Comparison of ENCODE assay signal across 9 mouse cellular contexts in genomic region chr8:70073120-70073519, GRCm38 (mm10). TPM values are rescaled to one million over a fixed set of nuclear protein-coding genes. Genes with fewer than 3 reads are reported as not detected.
DNase-seq lines count a peak whose midpoint lies in the region; ATAC-seq and TF ChIP-seq lines count a peak whose summit lies in the region.
"Had no signal": no experiment of that assay in that cellular context is flagged by ENCODE, and none has a peak within 500 bp of the region (broad histone marks: within the 10 kb centered on the region; RNA-seq: fewer than 3 reads in every experiment).

No protein-coding gene starts in this region.

- no peak overlapping the region for H3K27ac ChIP-seq in heart, embryonic 15.5 days
- H3K27ac ChIP-seq in midbrain, postnatal 0 days (ENCODE audit: low read depth, low read length) = no peak overlapping the region
- H3K27ac ChIP-seq in midbrain, embryonic 13.5 days = no peak overlapping the region
- H3K27ac ChIP-seq in intestine, postnatal 0 days (ENCODE audit: low read depth, low read length) = peak overlapping the region; percentile 93
- H3K27ac ChIP-seq in stomach, embryonic 16.5 days (ENCODE audit: low read length) = no peak overlapping the region

- no peaks in the 10 kb centered on the region for H3K9me3 ChIP-seq in heart, embryonic 15.5 days (replicated peaks)
- no peaks in the 10 kb centered on the region for H3K9me3 ChIP-seq in midbrain, postnatal 0 days (ENCODE audit: low read length)
- no peaks in the 10 kb centered on the region for H3K9me3 ChIP-seq in midbrain, embryonic 13.5 days
- no peaks in the 10 kb centered on the region for H3K9me3 ChIP-seq in intestine, postnatal 0 days (ENCODE audit: control insufficient read depth)
- H3K9me3 ChIP-seq in stomach, embryonic 16.5 days (replicated peaks; ENCODE audit: control insufficient read depth, low read length) = no peaks in the 10 kb centered on the region

- no peak for ATAC-seq in heart, embryonic 15.5 days (replicated peaks; ENCODE audit: insufficient number of reproducible peaks, insufficient read depth, low FRiP score, low read depth)
- no peak for ATAC-seq in midbrain, postnatal 0 days (ENCODE audit: low FRiP score)
- no peak for ATAC-seq in midbrain, embryonic 13.5 days
- ATAC-seq in intestine, postnatal 0 days = peak; percentile 58
- no peak for ATAC-seq in stomach, embryonic 16.5 days (ENCODE audit: insufficient read depth, low FRiP score)

- H3K4me1 ChIP-seq in heart, embryonic 15.5 days (replicated peaks) = peaks cover 14% of the 10 kb centered on the region
- H3K4me1 ChIP-seq in midbrain, postnatal 0 days (ENCODE audit: insufficient read depth, low read length) = no peaks in the 10 kb centered on the region
- H3K4me1 ChIP-seq in midbrain, embryonic 13.5 days (replicated peaks) = no peaks in the 10 kb centered on the region
- H3K4me1 ChIP-seq in intestine, postnatal 0 days (replicated peaks; ENCODE audit: control insufficient read depth, insufficient read depth, low read length) = no peaks in the 10 kb centered on the region
- 0 out of 2 replicates have a peak, but pooled peaks cover 3% of the 10 kb centered on the region for H3K4me1 ChIP-seq in stomach, embryonic 16.5 days (ENCODE audit: control insufficient read depth, insufficient read depth, low read length)

- peak overlapping the region; percentile 40 for H3K4me3 ChIP-seq in heart, embryonic 15.5 days
- H3K4me3 ChIP-seq in midbrain, postnatal 0 days (ENCODE audit: low read depth, low read length) = no peak overlapping the region
- H3K4me3 ChIP-seq in midbrain, embryonic 13.5 days (replicated peaks) = no peak overlapping the region
- H3K4me3 ChIP-seq in intestine, postnatal 0 days (ENCODE audit: low read depth, low read length) = peak overlapping the region; percentile 38
- peak overlapping the region; percentile 34 for H3K4me3 ChIP-seq in stomach, embryonic 16.5 days (replicated peaks; ENCODE audit: low read length)

- H3K27me3 ChIP-seq in heart, embryonic 15.5 days = no peaks in the 10 kb centered on the region
- H3K27me3 ChIP-seq in midbrain, postnatal 0 days (ENCODE audit: insufficient read depth, low read length) = no peaks in the 10 kb centered on the region
- H3K27me3 ChIP-seq in midbrain, embryonic 13.5 days = no peaks in the 10 kb centered on the region
- H3K27me3 ChIP-seq in intestine, postnatal 0 days (replicated peaks; ENCODE audit: control insufficient read depth, insufficient read depth, low read length) = no peaks in the 10 kb centered on the region
- H3K27me3 ChIP-seq in stomach, embryonic 16.5 days (ENCODE audit: control insufficient read depth, insufficient read depth, low read length) = no peaks in the 10 kb centered on the region

- peak overlapping the region; percentile 79 for H3K4me2 ChIP-seq in heart, embryonic 15.5 days
- peak overlapping the region; percentile 20; the same call in 1 of the 2 replicates for H3K4me2 ChIP-seq in midbrain, postnatal 0 days (ENCODE audit: low read depth, low read length, poor library complexity, severe bottlenecking)
- H3K4me2 ChIP-seq in midbrain, embryonic 13.5 days (replicated peaks) = no peak overlapping the region
- H3K4me2 ChIP-seq in intestine, postnatal 0 days (replicated peaks; ENCODE audit: low read depth) = peak overlapping the region; percentile 71
- peak overlapping the region; percentile 53 for H3K4me2 ChIP-seq in stomach, embryonic 16.5 days (ENCODE audit: low read depth, low read length)

- no peak for TF ChIP-seq CTCF in midbrain, postnatal 0 days (IDR thresholded peaks at IDR 0.05)
- no peak for TF ChIP-seq CTCF in intestine, postnatal 0 days (IDR thresholded peaks at IDR 0.05; ENCODE audit: low read depth)

- peak overlapping the region; percentile 36; the same call in 1 of the 2 replicates for H3K9ac ChIP-seq in heart, embryonic 15.5 days
- H3K9ac ChIP-seq in midbrain, postnatal 0 days (replicated peaks; ENCODE audit: low read length, poor library complexity, severe bottlenecking) = no peak overlapping the region
- no peak overlapping the region for H3K9ac ChIP-seq in midbrain, embryonic 13.5 days (replicated peaks)
- peak overlapping the region; percentile 58 for H3K9ac ChIP-seq in intestine, postnatal 0 days (ENCODE audit: low read depth, low read length)
- peak overlapping the region; percentile 53 for H3K9ac ChIP-seq in stomach, embryonic 16.5 days (ENCODE audit: low read length)

- DNase-seq in heart, adult 18-20 months = no peak
- DNase-seq in midbrain, postnatal 0 days (ENCODE audit: low spot score) = no peak
- no peak for DNase-seq in urinary bladder, adult 2 months (ENCODE audit: low spot score)
- DNase-seq in adrenal gland, postnatal 14 days = no peak
- DNase-seq: thymus, adult 18-20 months had no signal

- peaks cover 23% of the 10 kb centered on the region for H3K36me3 ChIP-seq in heart, embryonic 15.5 days
- peaks cover 41% of the 10 kb centered on the region for H3K36me3 ChIP-seq in midbrain, postnatal 0 days (ENCODE audit: insufficient read depth, low read length)
- peaks cover 48% of the 10 kb centered on the region for H3K36me3 ChIP-seq in midbrain, embryonic 13.5 days
- H3K36me3 ChIP-seq in intestine, postnatal 0 days (ENCODE audit: control insufficient read depth, insufficient read depth) = peaks cover 49% of the 10 kb centered on the region
- H3K36me3 ChIP-seq in stomach, embryonic 16.5 days (ENCODE audit: control insufficient read depth, insufficient read depth, low read length) = peaks cover 15% of the 10 kb centered on the region

- WGBS in heart, embryonic 15.5 days = 54% methylated on average over 8 of the region's 8 CpGs
- 60% methylated on average over 8 of the region's 8 CpGs for WGBS in midbrain, postnatal 0 days
- WGBS in midbrain, embryonic 13.5 days = 65% methylated on average over 8 of the region's 8 CpGs
- 43% methylated on average over 8 of the region's 8 CpGs for WGBS in intestine, postnatal 0 days
- 55% methylated on average over 8 of the region's 8 CpGs for WGBS in stomach, embryonic 16.5 days

RNA-seq across cellular contexts. Expression of gene Tm6sf2, which starts 0.4 kb away (rescaled TPM):
- 0.60 and 1.0 TPM in 2 replicates for polyA plus RNA-seq in heart, embryonic 15.5 days (2015; fragmentation: Nextera tagmentation; extraction: Ambion mirVana)
- 1 to 10 TPM in 1 of 2 experiments, under 1 TPM in 1; 0.52 to 1.4 TPM for total RNA-seq in heart, adult 18-20 months (2021)
- 1.6 TPM in 1 of 2 replicates, not detected in the other for total RNA-seq in midbrain, postnatal 0 days (2014; rRNA removed)
- polyA plus RNA-seq in midbrain, postnatal 0 days (2015; fragmentation: Nextera tagmentation; extraction: Ambion mirVana) = 0.22 and 0.35 TPM in 2 replicates
- polyA plus RNA-seq in midbrain, embryonic 13.5 days (2015; fragmentation: Nextera tagmentation; extraction: Ambion mirVana) = 1.8 TPM in 2 replicates
- 305 and 315 TPM in 2 replicates for polyA plus RNA-seq in intestine, postnatal 0 days (2015; fragmentation: Nextera tagmentation; extraction: Ambion mirVana)
- 8.4 and 11.6 TPM in 2 replicates for polyA plus RNA-seq in stomach, embryonic 16.5 days (2015; fragmentation: Nextera tagmentation; extraction: Ambion mirVana)
- polyA plus RNA-seq in urinary bladder, adult 2 months (2012; rRNA removed) = 1.8 and 2.5 TPM in 2 replicates
- 0.98 and 4.2 TPM in 2 replicates for total RNA-seq in adrenal gland, postnatal 14 days (2021)

RNA-seq across cellular contexts. Expression of gene Hapln4, which starts 10.1 kb away (rescaled TPM):
- 0.03 TPM in 1 of 2 replicates, not detected in the other for polyA plus RNA-seq in heart, embryonic 15.5 days (2015; fragmentation: Nextera tagmentation; extraction: Ambion mirVana)
- under 1 TPM in 1 of 2 experiments, not detected in 1; 0.08 TPM for total RNA-seq in heart, adult 18-20 months (2021)
- 0.99 and 1.3 TPM in 2 replicates for total RNA-seq in midbrain, postnatal 0 days (2014; rRNA removed)
- 1.6 and 1.7 TPM in 2 replicates for polyA plus RNA-seq in midbrain, postnatal 0 days (2015; fragmentation: Nextera tagmentation; extraction: Ambion mirVana)
- polyA plus RNA-seq in midbrain, embryonic 13.5 days (2015; fragmentation: Nextera tagmentation; extraction: Ambion mirVana) = 0.39 and 0.40 TPM in 2 replicates
- polyA plus RNA-seq in intestine, postnatal 0 days (2015; fragmentation: Nextera tagmentation; extraction: Ambion mirVana) = not detected in 2 replicates
- 0.28 TPM in 1 of 2 replicates, not detected in the other for polyA plus RNA-seq in stomach, embryonic 16.5 days (2015; fragmentation: Nextera tagmentation; extraction: Ambion mirVana)
- polyA plus RNA-seq in urinary bladder, adult 2 months (2012; rRNA removed) = 0.21 TPM in 2 replicates
- total RNA-seq in adrenal gland, postnatal 14 days (2021) = 0.30 and 0.48 TPM in 2 replicates

RNA-seq across cellular contexts. Expression of gene Sugp1, which starts 30.5 kb away (rescaled TPM):
- polyA plus RNA-seq in heart, embryonic 15.5 days (2015; fragmentation: Nextera tagmentation; extraction: Ambion mirVana) = 25.4 and 31.5 TPM in 2 replicates
- total RNA-seq in heart, adult 18-20 months (2021) = 10 to 100 TPM; 15.8 to 17.6 TPM
- 18.6 and 19.9 TPM in 2 replicates for total RNA-seq in midbrain, postnatal 0 days (2014; rRNA removed)
- polyA plus RNA-seq in midbrain, postnatal 0 days (2015; fragmentation: Nextera tagmentation; extraction: Ambion mirVana) = 48.7 and 48.9 TPM in 2 replicates
- polyA plus RNA-seq in midbrain, embryonic 13.5 days (2015; fragmentation: Nextera tagmentation; extraction: Ambion mirVana) = 62.1 and 65.1 TPM in 2 replicates
- 17.7 and 18.4 TPM in 2 replicates for polyA plus RNA-seq in intestine, postnatal 0 days (2015; fragmentation: Nextera tagmentation; extraction: Ambion mirVana)
- 39.1 and 42.0 TPM in 2 replicates for polyA plus RNA-seq in stomach, embryonic 16.5 days (2015; fragmentation: Nextera tagmentation; extraction: Ambion mirVana)
- 15.4 and 20.6 TPM in 2 replicates for polyA plus RNA-seq in urinary bladder, adult 2 months (2012; rRNA removed)
- 26.2 and 31.8 TPM in 2 replicates for total RNA-seq in adrenal gland, postnatal 14 days (2021)

RNA-seq across cellular contexts. Expression of gene Mau2, which starts 30.6 kb away (rescaled TPM):
- 32.0 and 43.5 TPM in 2 replicates for polyA plus RNA-seq in heart, embryonic 15.5 days (2015; fragmentation: Nextera tagmentation; extraction: Ambion mirVana)
- 10 to 100 TPM; 30.7 to 32.2 TPM for total RNA-seq in heart, adult 18-20 months (2021)
- total RNA-seq in midbrain, postnatal 0 days (2014; rRNA removed) = 130 and 148 TPM in 2 replicates
- polyA plus RNA-seq in midbrain, postnatal 0 days (2015; fragmentation: Nextera tagmentation; extraction: Ambion mirVana) = 54.3 and 56.6 TPM in 2 replicates
- polyA plus RNA-seq in midbrain, embryonic 13.5 days (2015; fragmentation: Nextera tagmentation; extraction: Ambion mirVana) = 83.9 and 87.6 TPM in 2 replicates
- polyA plus RNA-seq in intestine, postnatal 0 days (2015; fragmentation: Nextera tagmentation; extraction: Ambion mirVana) = 23.6 and 26.3 TPM in 2 replicates
- 46.1 and 46.7 TPM in 2 replicates for polyA plus RNA-seq in stomach, embryonic 16.5 days (2015; fragmentation: Nextera tagmentation; extraction: Ambion mirVana)
- 49.6 and 57.8 TPM in 2 replicates for polyA plus RNA-seq in urinary bladder, adult 2 months (2012; rRNA removed)
- 54.0 and 60.3 TPM in 2 replicates for total RNA-seq in adrenal gland, postnatal 14 days (2021)

RNA-seq across cellular contexts. Expression of gene Ncan, which starts 47.6 kb away (rescaled TPM):
- polyA plus RNA-seq in heart, embryonic 15.5 days (2015; fragmentation: Nextera tagmentation; extraction: Ambion mirVana) = 0.16 and 0.71 TPM in 2 replicates
- total RNA-seq in heart, adult 18-20 months (2021) = under 1 TPM in 1 of 2 experiments, not detected in 1; 0.03 TPM
- 440 and 447 TPM in 2 replicates for total RNA-seq in midbrain, postnatal 0 days (2014; rRNA removed)
- polyA plus RNA-seq in midbrain, postnatal 0 days (2015; fragmentation: Nextera tagmentation; extraction: Ambion mirVana) = 202 and 210 TPM in 2 replicates
- polyA plus RNA-seq in midbrain, embryonic 13.5 days (2015; fragmentation: Nextera tagmentation; extraction: Ambion mirVana) = 139 and 146 TPM in 2 replicates
- polyA plus RNA-seq in intestine, postnatal 0 days (2015; fragmentation: Nextera tagmentation; extraction: Ambion mirVana) = 0.31 and 0.39 TPM in 2 replicates
- polyA plus RNA-seq in stomach, embryonic 16.5 days (2015; fragmentation: Nextera tagmentation; extraction: Ambion mirVana) = 0.96 and 1.4 TPM in 2 replicates
- 0.12 and 0.18 TPM in 2 replicates for polyA plus RNA-seq in urinary bladder, adult 2 months (2012; rRNA removed)
- 0.41 and 0.67 TPM in 2 replicates for total RNA-seq in adrenal gland, postnatal 14 days (2021)

Comparison
In these comparisons a context has a peak if more than half of its experiments do, and no peak if none do; other contexts are left out.
1. H3K4me3 ChIP-seq: peak in heart, embryonic 15.5 days (single experiment), intestine, postnatal 0 days (single experiment) and stomach, embryonic 16.5 days (single experiment); none in midbrain, postnatal 0 days (single experiment) and midbrain, embryonic 13.5 days (single experiment).
2. H3K9ac ChIP-seq: peak in heart, embryonic 15.5 days (single experiment), intestine, postnatal 0 days (single experiment) and stomach, embryonic 16.5 days (single experiment); none in midbrain, postnatal 0 days (single experiment) and midbrain, embryonic 13.5 days (single experiment).
3. RNA of gene Tm6sf2, which starts 0.4 kb away (polyA plus RNA-seq): 305 to 315 TPM in intestine, postnatal 0 days; 8.4 to 11.6 TPM in stomach, embryonic 16.5 days, 1.8 to 2.5 TPM in urinary bladder, adult 2 months, 1.8 TPM in midbrain, embryonic 13.5 days, 0.60 to 1.0 TPM in heart, embryonic 15.5 days and 0.22 to 0.35 TPM in midbrain, postnatal 0 days; every median in the first group is over 10 times any median in the second.